Mouse (Mus musculus) C2C12 (cell line): ENCODE results near the gene Gm10198.

Experiments used
- CTCF ChIP-seq: IDR thresholded peaks from one replicate; pipeline ENCODE4 v1.5.1; 2011; ENCODE audit not compliant: control insufficient read depth, insufficient read depth, insufficient read length
- FOSL1 ChIP-seq: IDR thresholded peaks from one replicate; pipeline ENCODE4 v1.8.0; 2011; ENCODE audit warnings: mild to moderate bottlenecking, low read length; ENCODE audit not compliant: poor library complexity, insufficient read depth, severe bottlenecking
- MYOD1 ChIP-seq: IDR thresholded peaks from one replicate; pipeline ENCODE4 v1.6.1; 2011; ENCODE audit warnings: low read depth; ENCODE audit not compliant: control insufficient read depth, insufficient read length

DNA sequence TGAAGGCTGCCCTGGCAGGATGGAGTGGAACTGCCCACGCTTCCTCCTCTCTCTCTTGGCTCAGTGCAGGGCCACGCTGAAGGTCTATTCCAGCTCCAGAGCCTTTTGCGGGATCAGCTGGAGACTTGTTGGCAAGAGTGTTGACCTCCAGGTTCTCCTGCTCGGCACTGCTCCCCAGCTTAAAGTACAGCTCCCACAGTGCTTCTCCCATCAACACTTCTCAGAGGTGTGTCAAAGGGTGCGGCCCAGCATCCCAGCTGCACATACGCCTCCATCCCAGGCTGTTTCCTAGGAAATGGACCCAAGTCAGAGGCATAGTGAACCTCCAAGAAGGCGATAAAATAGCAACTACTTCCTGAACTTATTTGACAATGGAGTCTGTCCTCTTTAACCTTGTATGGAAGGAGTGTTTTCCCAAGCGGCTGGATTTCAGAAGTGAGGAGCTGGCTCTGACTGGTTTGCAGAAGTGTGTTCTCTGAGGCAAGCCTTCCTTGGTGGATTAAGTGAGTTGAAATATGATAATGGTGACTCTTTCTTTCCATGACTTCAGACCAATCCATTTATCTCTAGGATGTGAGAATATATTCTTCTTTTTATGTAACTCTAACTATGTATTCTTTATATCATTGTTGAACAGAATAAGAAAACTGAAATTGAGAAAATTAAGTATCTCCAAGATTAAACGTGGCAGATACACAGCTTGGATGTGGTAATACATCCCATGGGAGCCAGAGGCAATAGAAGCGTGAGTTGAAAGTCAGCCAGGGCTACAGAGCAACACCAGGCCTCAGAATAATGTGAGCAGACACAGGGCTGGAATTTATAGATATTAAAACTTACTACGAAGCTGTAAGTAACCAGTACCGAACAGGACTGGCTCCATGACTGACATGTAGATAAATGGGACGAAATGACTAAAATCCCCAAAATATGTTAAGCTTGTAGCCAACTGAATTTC lies 23.9 kb downstream of the Gm10198 start:
- no peak for TF ChIP-seq MYOD1
- TF ChIP-seq CTCF: no peak
- no peak for TF ChIP-seq FOSL1
